Mouse (Mus musculus): ENCODE measurements around the gene Gypa. TPM values are rescaled to one million over a fixed set of nuclear protein-coding genes. Genes with fewer than 3 reads are reported as not detected.

Gene Gypa
- polyA plus RNA-seq (2011; ENCODE audit: insufficient read depth, insufficient read length, low replicate concordance, missing spikeins), result 235 and 524 TPM in 2 replicates

- 26% methylated on average over 14 of the region's 14 CpGs for WGBS
- TF ChIP-seq POLR2A (IDR thresholded peaks at IDR 0.05; ENCODE audit: borderline replicate concordance, control insufficient read depth, low read depth, low read length) (peak; percentile 70), CTCF (IDR thresholded peaks at IDR 0.05; ENCODE audit: control insufficient read depth, insufficient read depth, low read length) (no peak)
- peak within 1 kb of the TSS; percentile 98 for H3K27ac ChIP-seq (ENCODE audit: control insufficient read depth, insufficient read depth, low read depth, low read length, poor library complexity)
Observed at GRCm38 (mm10) chr8:80493523-80494345, at the start of gene Gypa. TSS of gene Gypa (plus strand) at chr8:80493781.

GRCm38 (mm10) chr8:80444534-80445072 is 49.0 kb upstream of the Gypa start:
- H3K27ac ChIP-seq (ENCODE audit: control insufficient read depth, insufficient read depth, low read depth, low read length, poor library complexity), result no peak overlapping the region
- H3K4me1 ChIP-seq (ENCODE audit: control insufficient read depth, insufficient read depth, low read length), result no peaks in the 10 kb centered on the region
- 43% methylated on average over 4 of the region's 4 CpGs for WGBS
- no peak overlapping the region for H3K4me3 ChIP-seq (replicated peaks; ENCODE audit: control insufficient read depth, low read depth, low read length)
- TF ChIP-seq POLR2A (IDR thresholded peaks at IDR 0.05; ENCODE audit: borderline replicate concordance, control insufficient read depth, low read depth, low read length), result no peak
- no peak for TF ChIP-seq CTCF (IDR thresholded peaks at IDR 0.05; ENCODE audit: control insufficient read depth, insufficient read depth, low read length)

More at GRCm38 (mm10) chr8:80493523-80494345, at the start of gene Gypa:
- no peaks in the 10 kb centered on the region; the same call in 1 of the 2 replicates for H3K4me1 ChIP-seq (ENCODE audit: control insufficient read depth, insufficient read depth, low read length)
- peak within 1 kb of the TSS; percentile 79 for H3K4me3 ChIP-seq (replicated peaks; ENCODE audit: control insufficient read depth, low read depth, low read length)

- Histone ChIP-seq H3K27ac (ENCODE audit: control insufficient read depth, insufficient read depth, low read depth, low read length, poor library complexity) (no peak overlapping the region), H3K4me3 (replicated peaks; ENCODE audit: control insufficient read depth, low read depth, low read length) (no peak overlapping the region), H3K4me1 (ENCODE audit: control insufficient read depth, insufficient read depth, low read length) (no peaks in the 10 kb centered on the region)
- TF ChIP-seq POLR2A (IDR thresholded peaks at IDR 0.05; ENCODE audit: borderline replicate concordance, control insufficient read depth, low read depth, low read length), result no peak
- TF ChIP-seq CTCF (IDR thresholded peaks at IDR 0.05; ENCODE audit: control insufficient read depth, insufficient read depth, low read length), result no peak
- WGBS, result 74% methylated on average over 4 of the region's 4 CpGs
Observed at GRCm38 (mm10) chr8:80447217-80447616, 46.4 kb upstream of the Gypa start.

- Histone ChIP-seq H3K27ac (ENCODE audit: control insufficient read depth, insufficient read depth, low read depth, low read length, poor library complexity) (no peak overlapping the region), H3K4me3 (replicated peaks; ENCODE audit: control insufficient read depth, low read depth, low read length) (no peak overlapping the region), H3K4me1 (ENCODE audit: control insufficient read depth, insufficient read depth, low read length) (no peaks in the 10 kb centered on the region; the same call in 1 of the 2 replicates)
- WGBS, result 74% methylated on average over 19 of the region's 19 CpGs
- TF ChIP-seq POLR2A (IDR thresholded peaks at IDR 0.05; ENCODE audit: borderline replicate concordance, control insufficient read depth, low read depth, low read length) (no peak), CTCF (IDR thresholded peaks at IDR 0.05; ENCODE audit: control insufficient read depth, insufficient read depth, low read length) (no peak)
Observed at GRCm38 (mm10) chr8:80451938-80452690, 41.5 kb upstream of the Gypa start.

GRCm38 (mm10) chr8:80463450-80463917 is 30.1 kb upstream of the Gypa start:
- no peak for TF ChIP-seq CTCF (IDR thresholded peaks at IDR 0.05; ENCODE audit: control insufficient read depth, insufficient read depth, low read length)
- no peak for TF ChIP-seq POLR2A (IDR thresholded peaks at IDR 0.05; ENCODE audit: borderline replicate concordance, control insufficient read depth, low read depth, low read length)
- 6% methylated on average over 4 of the region's 4 CpGs for WGBS
- Histone ChIP-seq H3K4me3 (replicated peaks; ENCODE audit: control insufficient read depth, low read depth, low read length) (no peak overlapping the region), H3K4me1 (ENCODE audit: control insufficient read depth, insufficient read depth, low read length) (no peaks in the 10 kb centered on the region), H3K27ac (ENCODE audit: control insufficient read depth, insufficient read depth, low read depth, low read length, poor library complexity) (no peak overlapping the region)

- no peak overlapping the region for H3K27ac ChIP-seq (ENCODE audit: control insufficient read depth, insufficient read depth, low read depth, low read length, poor library complexity)
- no peaks in the 10 kb centered on the region for H3K4me1 ChIP-seq (ENCODE audit: control insufficient read depth, insufficient read depth, low read length)
- 40% methylated on average over 7 of the region's 7 CpGs for WGBS
- no peak for TF ChIP-seq CTCF (IDR thresholded peaks at IDR 0.05; ENCODE audit: control insufficient read depth, insufficient read depth, low read length)
- TF ChIP-seq POLR2A (IDR thresholded peaks at IDR 0.05; ENCODE audit: borderline replicate concordance, control insufficient read depth, low read depth, low read length), result no peak
- H3K4me3 ChIP-seq (replicated peaks; ENCODE audit: control insufficient read depth, low read depth, low read length), result no peak overlapping the region
Observed at GRCm38 (mm10) chr8:80474971-80475370, 18.6 kb upstream of the Gypa start.

GRCm38 (mm10) chr8:80478156-80478555 is 15.4 kb upstream of the Gypa start:
- H3K4me3 ChIP-seq (replicated peaks; ENCODE audit: control insufficient read depth, low read depth, low read length), result no peak overlapping the region
- TF ChIP-seq CTCF (IDR thresholded peaks at IDR 0.05; ENCODE audit: control insufficient read depth, insufficient read depth, low read length) (no peak), POLR2A (IDR thresholded peaks at IDR 0.05; ENCODE audit: borderline replicate concordance, control insufficient read depth, low read depth, low read length) (no peak)
- H3K4me1 ChIP-seq (ENCODE audit: control insufficient read depth, insufficient read depth, low read length), result no peaks in the 10 kb centered on the region
- 78% methylated on average over 5 of the region's 5 CpGs for WGBS
- no peak overlapping the region for H3K27ac ChIP-seq (ENCODE audit: control insufficient read depth, insufficient read depth, low read depth, low read length, poor library complexity)

- H3K27ac ChIP-seq (ENCODE audit: control insufficient read depth, insufficient read depth, low read depth, low read length, poor library complexity), result no peak overlapping the region
- WGBS, result 80% methylated on average over 1 of the region's 1 CpGs
- no peaks in the 10 kb centered on the region for H3K4me1 ChIP-seq (ENCODE audit: control insufficient read depth, insufficient read depth, low read length)
- no peak for TF ChIP-seq POLR2A (IDR thresholded peaks at IDR 0.05; ENCODE audit: borderline replicate concordance, control insufficient read depth, low read depth, low read length)
- no peak for TF ChIP-seq CTCF (IDR thresholded peaks at IDR 0.05; ENCODE audit: control insufficient read depth, insufficient read depth, low read length)
- no peak overlapping the region for H3K4me3 ChIP-seq (replicated peaks; ENCODE audit: control insufficient read depth, low read depth, low read length)
Observed at GRCm38 (mm10) chr8:80479129-80479528, 14.5 kb upstream of the Gypa start.
